Mouse (Mus musculus): Measurements from ENCODE around the gene Slc15a3. TPM values are rescaled to one million over a fixed set of nuclear protein-coding genes. Genes with fewer than 3 reads are reported as not detected.

Slc15a3 gene
- polyA plus RNA-seq, 1 experiment = not detected

GRCm38 (mm10) chr19:10844206-10844605, 4.7 kb downstream of the Slc15a3 start:
- no peak for TF ChIP-seq GATA1 (IDR thresholded peaks at IDR 0.05; ENCODE audit: low read length)

DNA sequence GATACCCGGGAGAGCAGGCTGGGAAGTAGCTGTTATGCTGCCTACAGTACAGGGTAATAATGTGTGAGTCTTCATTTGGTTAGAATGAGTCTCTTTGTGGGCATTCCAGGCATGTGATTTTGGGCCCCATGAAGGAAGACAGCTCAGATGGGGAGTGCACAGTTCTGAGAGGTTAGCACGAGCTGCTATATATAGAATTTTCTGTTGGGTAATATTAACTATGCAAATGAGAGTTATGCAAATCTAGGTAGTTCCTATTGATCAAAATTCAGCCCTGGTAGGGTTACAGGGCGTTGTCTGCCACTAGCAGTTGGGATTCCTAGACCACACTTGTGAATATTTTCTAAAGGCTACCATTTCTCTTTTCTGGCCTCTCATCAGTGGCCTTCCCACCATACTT, 5.9 kb downstream of the Slc15a3 start:
- TF ChIP-seq GATA1 (IDR thresholded peaks at IDR 0.05; ENCODE audit: low read length) = no peak

DNA sequence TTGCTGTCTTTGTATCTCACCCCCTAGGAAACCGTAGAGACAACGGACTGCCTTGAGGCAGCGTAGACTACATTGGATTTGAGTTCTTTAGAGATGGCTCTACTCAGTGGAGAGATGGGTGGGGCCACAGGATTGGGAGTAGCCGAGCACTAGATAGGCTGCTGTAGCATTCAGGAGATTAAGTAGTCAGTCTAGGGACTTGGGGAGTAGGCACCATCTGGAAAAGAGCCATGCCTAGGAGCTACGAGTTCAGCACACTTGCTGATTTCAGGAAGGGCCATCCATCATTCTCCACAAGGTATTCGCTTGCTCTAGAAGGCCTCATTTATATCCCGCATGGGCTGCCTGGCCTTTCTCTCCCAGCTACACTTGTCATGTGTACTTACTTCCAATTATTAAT, 6.6 kb downstream of the Slc15a3 start:
- TF ChIP-seq GATA1 (IDR thresholded peaks at IDR 0.05; ENCODE audit: low read length) = no peak

- no peak for TF ChIP-seq GATA1 (IDR thresholded peaks at IDR 0.05; ENCODE audit: low read length)
Measured at GRCm38 (mm10) chr19:10847311-10848087, 8.0 kb downstream of the Slc15a3 start.

DNA sequence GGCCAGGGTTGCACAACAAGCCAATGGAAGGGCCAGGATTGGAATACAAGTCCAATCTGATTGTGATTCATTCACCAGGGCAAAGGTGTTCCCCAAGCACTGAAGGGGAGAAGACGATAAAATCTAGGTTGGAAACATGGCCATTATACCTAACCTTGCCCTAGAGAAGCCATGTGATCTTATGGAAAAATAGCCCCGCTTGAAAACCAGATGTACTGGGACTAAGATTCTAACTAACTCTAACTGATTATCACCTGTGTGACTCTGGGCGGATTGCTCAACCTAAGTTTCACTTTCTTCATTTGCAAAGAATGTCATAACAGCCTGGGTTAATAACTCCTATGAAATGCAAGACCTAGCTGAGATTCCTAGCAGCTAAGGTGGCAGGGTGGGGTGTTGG, 15.9 kb downstream of the Slc15a3 start:
- TF ChIP-seq GATA1 (IDR thresholded peaks at IDR 0.05; ENCODE audit: low read length) = no peak

DNA sequence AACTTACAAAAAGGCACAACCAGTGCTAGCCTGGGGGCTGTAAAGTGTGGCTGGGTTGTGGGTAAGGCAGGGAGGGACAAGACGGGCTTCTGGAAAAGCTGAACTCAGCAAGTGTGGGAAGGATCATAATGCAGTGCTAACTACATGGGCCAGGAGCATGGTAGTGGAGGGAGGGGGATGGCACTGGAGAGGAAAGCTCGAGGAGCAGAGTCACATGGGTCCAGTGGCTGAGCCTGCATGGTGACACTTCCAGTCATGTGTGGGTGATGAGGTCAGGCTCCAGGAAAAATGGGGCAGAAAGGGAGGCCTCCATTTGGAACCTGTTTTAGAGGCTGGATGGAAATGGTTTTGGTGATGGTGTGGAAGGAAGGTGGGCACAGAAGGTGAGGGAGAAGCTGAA, 17.0 kb downstream of the Slc15a3 start:
- TF ChIP-seq GATA1 (IDR thresholded peaks at IDR 0.05; ENCODE audit: low read length) = no peak

DNA sequence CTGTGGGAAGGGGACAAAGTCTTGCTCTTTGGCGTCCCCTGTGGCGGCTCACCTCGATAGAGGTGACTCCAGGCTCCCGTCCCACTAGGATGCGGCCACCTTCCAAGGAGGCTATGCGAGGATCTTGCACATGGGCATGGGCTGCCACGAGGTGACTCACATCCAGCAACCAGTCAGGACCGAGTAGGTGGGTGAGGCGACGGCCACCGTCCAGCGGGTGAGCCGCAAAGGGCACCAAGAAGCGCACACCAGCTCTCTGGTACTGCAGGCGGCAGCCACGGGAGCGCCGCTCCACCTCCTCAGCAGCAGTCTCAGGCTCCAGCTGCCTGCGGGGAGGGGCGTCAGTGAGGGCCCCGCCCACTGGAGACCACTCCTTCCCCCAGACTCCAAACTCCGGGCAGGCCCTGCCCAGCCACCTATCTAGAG, 20.6 kb downstream of the Slc15a3 start:
- no peak for TF ChIP-seq GATA1 (IDR thresholded peaks at IDR 0.05; ENCODE audit: low read length)

DNA sequence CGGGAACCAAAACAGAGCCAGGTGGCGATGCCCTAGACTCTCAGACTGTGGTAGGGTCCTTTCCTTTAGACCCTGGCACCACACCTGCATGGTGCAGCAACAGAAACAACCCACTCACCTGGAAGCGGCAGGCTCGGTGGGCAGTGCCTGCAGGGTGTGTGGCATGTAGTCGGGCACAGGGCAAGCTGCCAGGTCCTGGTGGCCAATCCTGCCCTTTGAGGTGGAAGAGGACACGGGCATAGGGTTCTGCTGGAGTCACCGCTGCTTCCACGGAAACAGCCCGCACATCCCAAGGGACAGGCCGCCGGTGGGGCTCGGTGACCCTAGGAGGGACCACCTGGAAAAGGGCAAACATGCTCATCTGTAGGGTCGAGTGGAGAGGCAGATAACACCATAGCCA, 26.8 kb downstream of the Slc15a3 start:
- TF ChIP-seq GATA1 (IDR thresholded peaks at IDR 0.05; ENCODE audit: low read length) = no peak

DNA sequence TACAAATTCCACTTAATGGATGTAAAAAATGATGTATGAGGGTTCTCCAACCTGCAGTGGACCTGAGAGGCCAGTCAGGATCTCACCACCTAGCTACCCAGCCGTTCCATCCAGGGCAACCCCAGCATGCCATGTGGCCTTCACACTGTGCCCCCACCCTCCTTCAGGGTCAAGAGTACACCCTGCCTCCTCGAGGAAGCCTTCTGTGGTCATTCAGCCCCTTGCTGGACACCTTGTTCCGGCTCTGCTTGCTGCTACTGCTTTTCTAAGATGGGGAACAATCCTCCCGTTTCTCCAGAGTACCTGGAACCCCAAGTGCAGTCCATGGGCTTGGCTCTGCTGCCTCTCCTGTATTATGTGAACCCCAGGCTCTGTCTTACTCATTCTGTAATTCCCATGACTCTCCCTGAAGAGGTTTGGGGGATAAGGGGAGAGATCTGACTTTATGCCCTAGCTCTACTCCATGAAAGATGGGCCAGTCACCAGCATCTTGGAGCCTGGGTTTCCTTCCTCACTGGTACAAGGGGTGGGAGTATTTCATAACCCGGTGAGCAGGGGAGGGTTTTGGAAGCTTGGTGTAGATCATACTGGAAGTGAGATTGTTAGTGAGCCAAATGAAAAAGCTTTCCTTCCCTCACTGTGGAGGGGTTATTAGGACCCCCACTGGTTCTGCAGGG, 28.6 kb downstream of the Slc15a3 start:
- TF ChIP-seq GATA1 (IDR thresholded peaks at IDR 0.05; ENCODE audit: low read length) = no peak

- TF ChIP-seq GATA1 (IDR thresholded peaks at IDR 0.05; ENCODE audit: low read length) = no peak
Measured at GRCm38 (mm10) chr19:10868623-10869141, 29.2 kb downstream of the Slc15a3 start.

DNA sequence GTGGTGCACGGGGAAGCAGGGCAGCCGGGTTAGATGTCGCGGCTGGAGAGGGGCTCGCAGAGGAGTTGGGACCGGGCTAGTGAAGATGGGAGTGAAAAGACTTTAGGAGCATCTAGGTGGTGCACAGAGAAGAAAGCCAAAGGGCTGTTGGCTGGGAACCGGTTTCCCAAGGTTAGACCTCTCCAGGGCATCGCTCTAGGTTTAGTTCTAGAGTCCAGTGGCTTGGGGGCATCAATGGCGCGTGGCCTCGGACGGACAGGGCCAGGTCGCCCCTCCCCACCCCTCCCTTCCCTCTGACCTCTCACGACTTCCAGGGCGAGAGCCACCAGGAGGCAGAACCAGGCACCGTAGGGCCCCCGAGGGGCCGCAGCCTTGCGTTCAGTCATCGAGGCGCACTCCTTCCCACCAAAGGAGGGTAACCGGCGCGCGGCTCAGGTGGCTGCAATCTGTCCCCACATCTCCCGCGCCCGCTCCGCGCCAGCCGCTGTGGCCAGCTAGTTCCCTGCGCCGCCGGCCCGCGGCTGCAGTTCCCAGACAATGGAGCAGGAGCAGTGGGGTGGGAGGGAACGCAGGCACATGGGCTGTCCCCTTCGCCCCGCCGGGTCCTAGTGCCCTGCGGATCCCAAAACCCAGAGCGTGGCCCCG, 29.8 kb downstream of the Slc15a3 start:
- TF ChIP-seq GATA1 (IDR thresholded peaks at IDR 0.05; ENCODE audit: low read length) = no peak

DNA sequence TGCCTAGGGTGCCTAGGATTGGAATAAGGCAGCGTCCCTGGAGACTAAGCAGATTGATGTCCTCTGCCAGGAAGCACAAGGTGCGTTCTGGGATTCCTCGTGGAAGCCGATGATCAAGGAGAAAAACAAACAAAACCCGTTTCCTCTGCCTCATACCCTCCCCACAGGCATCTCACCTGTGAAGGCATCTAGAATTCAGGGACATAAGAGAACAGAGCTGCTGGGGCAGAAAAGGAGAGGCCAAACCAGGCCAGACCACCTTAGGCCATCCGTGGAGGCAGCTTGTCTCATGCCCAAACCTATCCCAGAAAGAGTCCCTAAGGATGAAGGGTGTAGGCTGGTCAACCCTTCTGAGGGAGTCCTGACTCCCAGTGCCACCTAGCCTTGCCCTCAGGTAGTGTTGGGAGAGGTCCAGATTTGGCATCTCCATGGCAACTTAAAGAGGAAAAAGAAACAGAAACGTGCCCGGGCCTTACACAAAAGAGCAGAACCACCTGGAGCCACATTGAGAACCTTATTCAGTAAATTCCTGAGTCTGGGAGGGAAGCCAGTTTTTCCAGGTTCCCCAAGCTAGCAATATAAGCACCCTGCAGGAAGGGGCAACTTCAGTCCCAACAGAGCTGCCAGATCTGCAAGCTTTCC, 30.5 kb downstream of the Slc15a3 start, which contains the start of gene Tmem132a:
Tmem132a (minus strand) TSS at position 55 of the 642 bp plus-strand sequence.
- TF ChIP-seq GATA1 (IDR thresholded peaks at IDR 0.05; ENCODE audit: low read length) = no peak

DNA sequence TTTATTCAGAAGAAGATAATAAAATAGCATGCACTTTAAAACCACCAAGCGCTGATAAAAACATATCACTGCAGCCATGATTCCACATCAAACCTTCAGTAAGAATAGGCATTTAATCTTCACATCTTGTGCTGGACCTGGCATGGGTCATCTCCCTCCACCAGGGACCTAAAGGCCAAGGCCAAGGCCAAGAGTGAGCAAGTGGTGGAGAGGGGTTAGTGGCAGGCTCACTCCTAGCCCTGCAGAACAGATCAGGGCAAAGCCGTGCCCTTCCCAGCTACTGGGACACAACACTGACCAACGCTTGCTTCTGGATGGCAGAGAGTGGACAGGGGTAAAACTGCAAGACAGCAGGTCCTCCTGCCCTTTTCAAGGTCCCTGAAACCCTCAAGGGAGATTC, 31.1 kb downstream of the Slc15a3 start:
- TF ChIP-seq GATA1 (IDR thresholded peaks at IDR 0.05; ENCODE audit: low read length) = no peak

DNA sequence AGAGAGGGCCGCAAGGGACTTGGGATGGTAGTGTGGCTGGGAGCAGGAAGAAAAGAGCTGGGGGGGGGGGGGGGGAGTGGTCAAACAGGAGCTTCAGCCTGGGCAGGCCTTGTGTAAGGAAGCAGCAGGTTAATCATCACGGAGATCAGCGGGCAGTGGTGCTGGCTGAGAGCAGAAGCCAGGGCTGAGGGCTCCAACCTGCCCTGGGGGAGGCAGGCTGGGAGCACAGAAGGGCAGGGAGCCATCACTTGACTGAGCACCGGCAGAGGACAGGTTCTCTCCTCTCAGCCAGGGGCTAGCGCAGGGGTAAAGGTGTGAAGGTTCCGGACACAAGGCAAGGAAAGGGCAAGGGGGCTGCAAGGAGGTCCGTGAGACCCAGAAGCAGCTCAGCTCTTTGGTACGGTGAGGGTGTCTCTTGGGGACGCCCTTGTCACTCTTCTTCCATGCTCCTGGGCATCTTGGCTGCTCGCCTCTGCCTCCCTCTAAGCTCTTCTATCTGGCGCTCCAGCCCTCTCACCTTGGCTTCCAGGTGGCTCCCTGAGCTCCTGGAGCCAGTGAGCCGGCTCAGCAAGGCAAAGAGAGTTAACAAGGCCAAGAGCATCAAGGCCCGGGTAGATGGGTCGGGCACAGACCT, 31.9 kb downstream of the Slc15a3 start:
- no peak for TF ChIP-seq GATA1 (IDR thresholded peaks at IDR 0.05; ENCODE audit: low read length)

- TF ChIP-seq GATA1 (IDR thresholded peaks at IDR 0.05; ENCODE audit: low read length) = no peak
Measured at GRCm38 (mm10) chr19:10878201-10878837, 38.8 kb downstream of the Slc15a3 start.

All from G1E-ER4 (cell line).